Mouse (Mus musculus): ENCODE data around the gene Zfp277.

DNA sequence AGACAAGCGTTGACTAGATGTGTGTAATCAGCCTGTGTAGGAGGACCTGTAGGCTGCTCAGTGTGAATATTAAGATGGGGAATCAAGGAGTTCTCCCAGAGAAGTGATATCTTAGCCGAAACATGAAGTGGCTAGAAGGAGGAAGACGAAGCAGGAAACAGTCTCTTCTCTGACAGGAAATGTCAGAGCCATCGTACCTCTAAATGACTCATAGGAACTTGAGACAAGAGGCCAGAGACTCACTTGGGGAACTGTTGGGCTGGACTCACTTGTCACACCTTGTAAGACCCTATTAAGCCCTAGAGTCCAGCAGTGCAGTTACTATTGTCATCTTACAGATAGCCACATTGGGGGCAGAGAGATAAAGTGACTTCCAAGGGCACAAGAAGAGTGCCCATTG is 172.4 kb downstream of the Zfp277 start:
- TF ChIP-seq POLR2A (IDR thresholded peaks at IDR 0.05; ENCODE audit: low read depth, low read length) (no peak), CTCF (IDR thresholded peaks at IDR 0.05; ENCODE audit: extremely low read depth, insufficient read length, insufficient replicate concordance, low read depth, low read length) (no peak)

Data from small intestine, adult 2 months (tissue).